Mouse (Mus musculus) inflammation-experienced regulatory T-cells, adult 16 weeks (primary cell): ENCODE data around the gene Nkpd1. TPM values are rescaled to one million over a fixed set of nuclear protein-coding genes. Genes with fewer than 3 reads are reported as not detected.

Source experiments
- polyA plus RNA-seq: library from polyadenylated mRNA; unstranded; fragments of 100-300 nt; shearing (Covaris generic); gene quantifications from one replicate; pipeline ENCODE4 v1.2.1, GENCODE M21; 2017

Gene Nkpd1
- polyA plus RNA-seq = not detected

DNA sequence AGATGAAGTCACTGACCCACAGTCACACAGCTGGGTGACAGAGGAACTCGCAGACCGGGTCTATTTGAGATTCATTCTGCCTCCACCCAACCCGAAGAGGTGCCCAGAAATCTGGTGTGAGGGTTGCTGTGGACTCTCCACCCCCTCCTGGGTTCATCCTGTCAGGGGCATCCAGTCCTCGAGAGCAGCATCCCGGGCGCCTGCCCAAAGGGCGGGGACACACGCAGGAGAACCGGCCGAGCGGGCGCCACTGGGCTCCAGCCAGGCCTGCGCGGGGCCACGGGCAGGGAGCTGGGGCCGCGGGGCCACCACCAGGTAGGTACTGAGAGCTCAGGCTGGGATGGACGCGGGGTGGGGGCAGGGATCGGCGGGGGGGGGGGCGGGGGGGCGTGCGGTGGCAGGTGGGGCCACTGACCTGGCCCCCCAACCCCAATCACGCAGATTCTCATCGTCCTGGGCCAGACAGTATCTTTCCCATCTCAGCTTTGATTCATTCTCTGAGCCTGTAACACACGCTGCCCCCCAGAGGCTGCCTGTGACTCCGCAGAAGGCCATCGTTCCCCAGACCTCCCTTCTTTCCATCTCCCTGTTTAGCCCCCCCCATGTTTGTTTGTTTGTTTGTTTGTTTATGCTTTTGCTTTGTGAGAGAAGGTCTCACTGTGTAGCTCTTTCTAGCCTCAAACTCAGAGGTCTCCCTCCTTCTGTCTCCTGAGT lies at the start of gene Nkpd1:
Gene Nkpd1 (plus strand): TSS at position 187 of the 714 bp plus-strand sequence.

DNA sequence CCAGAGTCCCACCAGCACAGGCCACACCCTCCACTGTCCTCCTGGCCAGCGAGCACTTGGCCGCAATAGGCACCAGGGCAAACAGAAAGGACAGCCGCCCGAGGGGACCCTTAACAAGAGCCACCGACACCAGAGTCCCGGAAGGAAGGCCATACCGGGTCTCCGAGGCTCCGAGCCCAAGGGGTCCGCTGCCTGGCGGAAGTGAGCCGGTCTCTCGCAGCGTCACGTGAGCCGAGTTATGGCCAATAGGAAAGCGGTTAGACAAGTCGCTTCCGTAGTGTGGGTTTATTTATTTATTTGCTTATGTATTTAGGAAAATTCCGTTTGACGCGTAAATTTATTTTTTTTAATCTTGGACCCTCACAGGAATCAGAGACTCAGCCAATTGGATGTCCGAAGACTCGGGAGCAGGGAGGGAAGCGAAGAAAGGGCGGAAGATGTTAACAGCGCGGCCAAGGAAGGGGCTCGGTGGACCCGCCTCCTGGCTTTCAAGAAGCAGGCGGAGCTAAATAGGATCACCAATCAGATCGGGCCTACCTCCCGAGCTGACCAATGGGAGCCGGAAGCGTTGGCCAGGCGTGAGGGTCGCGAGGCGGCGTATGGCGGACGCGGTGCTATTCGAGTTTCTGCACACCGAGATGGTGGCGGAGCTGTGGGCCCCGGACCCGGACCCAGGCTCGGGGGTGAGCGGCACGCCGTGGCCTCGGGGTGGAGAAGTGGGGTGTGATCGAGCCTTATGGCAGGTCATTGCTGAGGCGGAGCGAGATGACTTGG lies 9.3 kb upstream of the Nkpd1 start, which contains the start of the genes Bloc1s3 and Trappc6a:
Gene Bloc1s3 (minus strand): TSS at position 218 of the 774 bp plus-strand sequence.
Gene Trappc6a (plus strand): TSS at position 246 of the 774 bp plus-strand sequence.

DNA sequence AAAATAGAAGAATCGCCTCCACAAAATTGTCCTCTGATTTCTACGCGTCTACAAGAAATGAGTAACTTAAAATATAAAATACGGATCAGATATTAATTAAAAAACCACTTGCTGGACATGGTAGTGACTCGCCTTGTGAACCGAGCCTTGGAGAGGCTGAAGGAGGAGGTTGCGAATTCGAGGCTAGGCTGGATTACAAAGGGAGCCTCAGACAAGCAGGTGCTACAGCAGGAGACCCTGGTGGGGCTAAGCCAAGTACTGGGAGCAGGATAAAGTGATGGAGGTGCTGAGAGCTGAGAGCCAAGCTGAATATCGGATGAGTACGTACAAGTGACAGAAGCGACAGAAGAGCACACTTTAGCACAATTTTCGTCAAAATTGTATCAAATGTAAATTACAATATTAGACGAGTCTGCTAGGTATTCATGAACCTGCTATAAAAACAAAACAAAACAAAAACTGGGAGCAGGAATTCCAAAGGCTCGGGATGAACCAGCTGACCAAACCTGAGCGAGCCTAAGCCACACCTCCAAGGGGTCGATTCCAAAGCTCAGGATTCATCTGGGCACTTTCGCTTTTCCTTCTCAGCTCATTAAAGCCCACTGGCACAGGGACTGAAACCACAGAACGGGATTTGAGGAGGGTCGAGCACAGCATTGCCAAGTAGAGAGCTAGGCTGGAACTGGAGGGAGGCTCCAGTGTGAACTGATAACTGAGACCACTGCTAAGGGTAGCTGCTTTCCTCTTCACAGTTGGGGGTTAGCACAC lies 45.2 kb downstream of the Nkpd1 start, which contains the start of gene Ppp1r37:
Gene Ppp1r37 (minus strand): TSS at position 434 of the 768 bp plus-strand sequence.

Other genes with a start within 250 kb of the Nkpd1 start
- 290 TPM for gene Vasp, start 246.0 kb upstream of the Nkpd1 start, polyA plus RNA-seq
- gene Ppm1n, start 237.8 kb upstream of the Nkpd1 start, polyA plus RNA-seq = 3.4 TPM
- gene Rtn2, start 235.2 kb upstream of the Nkpd1 start, polyA plus RNA-seq = not detected
- gene Fosb, start 207.8 kb upstream of the Nkpd1 start, polyA plus RNA-seq = 0.62 TPM
- 98.2 TPM for gene Ercc1, start 173.1 kb upstream of the Nkpd1 start, polyA plus RNA-seq
- 13.1 TPM for gene Cd3eap, start 158.4 kb upstream of the Nkpd1 start, polyA plus RNA-seq
- gene Ppp1r13l, start 158.1 kb upstream of the Nkpd1 start, polyA plus RNA-seq = 0.45 TPM
- gene Ercc2, start 135.8 kb upstream of the Nkpd1 start, polyA plus RNA-seq = 11.8 TPM
- 19.1 TPM for gene Klc3, start 113.7 kb upstream of the Nkpd1 start, polyA plus RNA-seq
- not detected for gene Ckm, start 113.1 kb upstream of the Nkpd1 start, polyA plus RNA-seq
- gene Mark4, start 59.0 kb upstream of the Nkpd1 start, polyA plus RNA-seq = 2.1 TPM
- not detected for gene Exoc3l2, start 54.5 kb upstream of the Nkpd1 start, polyA plus RNA-seq
- 0.56 TPM for gene Bloc1s3, start 9.5 kb upstream of the Nkpd1 start, polyA plus RNA-seq
- gene Trappc6a, start 9.4 kb upstream of the Nkpd1 start, polyA plus RNA-seq = 106 TPM
- gene Ppp1r37, start 45.2 kb downstream of the Nkpd1 start, polyA plus RNA-seq = 5.9 TPM
- 2.6 TPM for gene Zfp296, start 59.4 kb downstream of the Nkpd1 start, polyA plus RNA-seq
- 100 TPM for gene Gemin7, start 59.8 kb downstream of the Nkpd1 start, polyA plus RNA-seq
- gene Clasrp, start 86.6 kb downstream of the Nkpd1 start, polyA plus RNA-seq = 16.8 TPM
- gene Relb, start 111.6 kb downstream of the Nkpd1 start, polyA plus RNA-seq = 32.5 TPM
- gene Clptm1, start 147.2 kb downstream of the Nkpd1 start, polyA plus RNA-seq = 186 TPM
- gene Apoc2, start 160.1 kb downstream of the Nkpd1 start, polyA plus RNA-seq = not detected
- not detected for gene Gm44805, start 163.6 kb downstream of the Nkpd1 start, polyA plus RNA-seq
- not detected for gene Apoc4, start 163.6 kb downstream of the Nkpd1 start, polyA plus RNA-seq
- 2.0 TPM for gene Apoc1, start 174.8 kb downstream of the Nkpd1 start, polyA plus RNA-seq
- gene Apoe, start 181.3 kb downstream of the Nkpd1 start, polyA plus RNA-seq = 35.2 TPM
- gene Tomm40, start 197.6 kb downstream of the Nkpd1 start, polyA plus RNA-seq = 22.8 TPM
- gene Nectin2, start 232.6 kb downstream of the Nkpd1 start, polyA plus RNA-seq = 1.6 TPM